Mouse (Mus musculus) thymus, postnatal 10 days (tissue): ENCODE measurements around the gene Aldh6a1.

Experiments
- DNase-seq, 2 experiments: peaks; one replicate each; pipeline ENCODE4 v3.0.0; 2021; ENCODE audit warnings: low spot score in 2 of 2

The Aldh6a1 gene

DNA sequence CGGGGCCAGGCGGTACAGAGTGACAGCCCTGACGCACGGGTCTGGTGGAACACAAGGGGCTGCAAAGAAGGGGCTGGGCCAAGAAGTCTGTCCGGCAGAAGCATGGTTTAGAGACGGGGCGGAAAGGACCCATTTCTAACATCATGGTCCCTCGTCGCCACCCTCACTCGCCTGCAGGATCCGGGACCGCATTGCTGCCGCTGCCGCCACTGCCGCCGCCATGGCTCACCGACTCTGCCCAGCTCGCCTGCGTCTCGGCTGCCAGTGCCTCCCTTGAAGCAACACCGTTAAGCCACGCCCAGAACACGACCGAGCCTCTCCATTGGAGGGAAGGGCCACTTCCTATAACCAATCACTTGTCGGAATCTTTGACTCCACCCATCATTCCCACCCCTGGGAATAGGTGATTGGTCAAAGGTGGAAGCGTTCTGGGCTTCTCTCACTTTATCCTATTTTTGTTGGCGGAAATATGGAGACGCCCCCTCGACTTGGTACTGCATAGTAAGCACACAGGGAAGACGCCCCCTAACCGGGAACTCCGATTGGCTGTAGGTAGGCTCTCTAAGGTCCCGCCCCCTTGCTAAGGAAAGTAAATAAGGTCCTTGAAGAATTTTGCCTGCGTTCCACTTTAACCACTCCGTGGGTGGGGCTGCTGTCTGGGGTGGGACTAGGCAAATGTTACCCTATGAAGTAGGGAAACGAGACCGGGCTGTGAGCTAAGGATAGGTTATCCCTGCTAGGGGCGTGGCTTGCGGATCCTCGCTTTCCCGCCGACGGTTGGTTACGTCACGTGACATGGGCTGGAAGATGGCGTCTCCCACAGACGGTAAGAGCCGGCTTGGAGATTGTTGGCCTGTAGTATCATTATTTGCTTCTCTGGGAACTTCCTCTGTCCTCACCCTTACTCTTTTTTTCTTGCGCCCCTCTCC is at the start of gene Aldh6a1, which contains the start of gene Lin52:
Gene Aldh6a1, minus strand, starts transcription at position 287 of the 929 bp plus-strand sequence.
Gene Lin52, plus strand, starts transcription at position 705 of the 929 bp plus-strand sequence.
- peak; percentile 93 to 96 for DNase-seq

DNA sequence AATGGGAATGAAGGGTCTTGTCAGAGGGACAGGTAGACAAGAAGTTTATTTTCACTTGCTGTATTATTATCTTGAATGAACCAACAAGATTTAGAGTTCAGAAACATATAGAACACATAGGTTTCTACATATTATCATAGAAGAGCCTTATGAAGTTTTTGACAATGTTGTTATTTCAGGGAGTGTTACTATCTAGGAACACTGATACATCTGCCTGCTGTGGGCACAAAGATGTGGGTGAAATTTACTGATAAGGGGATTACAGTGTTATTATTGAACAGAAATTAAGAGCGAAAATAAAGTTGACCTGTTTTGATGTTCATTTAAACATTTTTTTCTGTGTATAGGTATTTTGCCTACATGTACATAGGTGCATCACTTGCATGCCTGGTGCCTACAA is 46.0 kb upstream of the Aldh6a1 start:
- no peak for DNase-seq

DNA sequence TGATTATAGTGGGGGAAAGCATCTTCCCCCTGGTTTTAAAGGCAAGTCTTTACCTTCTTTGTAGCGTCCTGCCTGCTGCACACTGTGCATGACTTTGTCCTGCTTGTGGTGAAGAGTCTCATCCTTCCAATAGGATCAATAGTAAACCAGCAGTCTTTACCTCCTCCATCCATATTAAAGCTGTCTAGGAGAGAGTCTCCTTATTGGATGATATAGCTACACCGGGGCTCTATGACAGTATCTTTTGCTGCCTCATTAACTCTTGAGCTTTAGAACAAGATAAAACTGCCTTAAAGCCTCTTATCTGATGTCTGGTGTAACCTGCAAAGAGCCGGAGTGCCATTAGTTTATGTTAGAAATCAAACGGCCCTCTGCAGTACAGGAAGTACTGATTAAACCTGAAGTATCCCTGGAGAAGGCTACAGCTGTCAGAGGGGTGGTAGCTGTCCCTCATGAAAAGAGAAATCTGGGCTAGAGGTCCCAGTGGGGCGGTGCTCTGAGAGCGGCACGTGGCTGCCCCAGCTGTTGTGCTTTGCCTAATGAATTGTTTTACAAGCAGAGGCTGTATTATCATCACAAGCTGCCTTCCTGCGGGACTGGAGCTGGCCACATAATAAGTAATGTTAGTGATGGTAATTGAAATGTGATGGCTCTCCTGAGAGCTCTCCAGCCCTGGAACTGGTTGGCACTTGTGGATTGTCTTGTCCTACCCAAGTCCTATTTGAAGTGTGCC is 36.7 kb upstream of the Aldh6a1 start:
- DNase-seq, result no peak

DNA sequence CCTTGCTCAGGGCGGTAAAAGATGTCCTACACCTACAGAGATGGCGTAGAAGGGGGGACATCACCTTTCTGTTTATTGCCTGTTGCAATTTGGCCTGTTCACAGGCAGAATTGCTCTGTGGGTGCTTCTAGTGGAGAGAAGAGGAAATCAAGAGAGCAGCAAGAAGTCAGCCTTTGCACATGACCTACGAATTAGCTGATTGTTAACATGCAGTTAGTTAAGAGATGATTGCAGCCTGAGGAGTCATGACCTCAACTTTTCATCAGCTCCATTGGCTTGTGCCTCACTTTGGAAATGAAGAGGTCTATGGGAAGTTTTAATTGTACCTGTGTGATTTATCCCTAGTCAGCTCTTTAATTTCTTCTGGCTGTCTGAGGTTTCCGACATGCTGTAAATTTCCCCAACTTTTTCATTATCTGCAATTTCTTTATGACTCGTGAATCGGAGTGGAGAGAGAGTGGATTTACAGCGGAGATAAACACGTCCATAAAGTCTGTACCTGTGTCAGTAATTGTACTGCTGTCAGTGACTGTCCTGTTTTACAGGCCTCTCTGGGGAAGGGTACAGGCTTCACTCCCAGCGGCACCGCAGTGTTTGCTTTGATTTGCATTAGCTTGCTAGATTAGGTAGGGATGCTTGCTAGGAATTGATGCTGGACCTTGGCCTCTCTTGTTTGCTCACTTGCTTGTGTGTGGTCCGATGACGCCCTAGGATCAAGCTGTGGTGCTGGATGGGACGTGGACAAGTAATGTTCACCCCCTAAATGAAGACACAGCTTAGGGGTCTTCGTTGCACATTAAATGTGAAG is 32.2 kb upstream of the Aldh6a1 start:
- DNase-seq, result no peak

DNA sequence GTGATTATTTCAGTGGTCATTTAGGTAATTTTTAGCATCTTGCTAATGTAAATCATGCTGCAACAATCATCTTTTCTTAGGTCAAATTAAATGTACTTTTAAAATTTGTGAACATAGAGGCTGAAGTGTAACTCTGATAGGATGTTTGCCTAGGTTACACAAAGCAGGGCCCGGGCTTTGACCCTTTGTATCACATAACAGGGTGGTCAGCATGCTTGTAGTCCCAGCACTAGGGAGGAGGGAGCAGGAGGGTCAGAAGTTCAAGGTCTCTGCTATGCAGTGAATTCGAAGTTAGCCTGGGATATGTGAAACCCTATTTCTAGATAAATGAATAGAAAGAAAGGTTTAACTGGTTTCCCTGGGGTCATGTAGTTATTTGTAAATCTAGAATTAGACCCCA is 30.4 kb upstream of the Aldh6a1 start:
- no peak for DNase-seq

DNA sequence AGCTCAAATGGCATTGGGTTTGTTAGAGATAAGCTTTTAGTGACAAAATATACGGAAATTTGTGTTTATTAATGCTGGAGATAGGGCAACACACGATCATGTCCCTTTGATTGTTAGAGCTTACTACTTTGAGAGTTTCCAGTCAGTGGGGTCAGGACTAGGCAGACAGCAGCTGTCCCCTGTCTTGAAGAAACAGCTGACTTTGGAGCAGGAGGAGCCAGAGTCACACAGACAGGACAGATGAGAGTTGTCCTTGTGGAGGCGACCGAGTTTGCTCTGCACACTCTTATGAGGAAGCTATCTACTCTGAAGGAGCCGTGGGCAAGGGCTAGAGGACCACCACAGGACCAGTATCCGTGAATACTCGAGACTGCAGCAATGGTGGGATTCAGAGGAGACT is 28.1 kb upstream of the Aldh6a1 start:
- no peak for DNase-seq

DNA sequence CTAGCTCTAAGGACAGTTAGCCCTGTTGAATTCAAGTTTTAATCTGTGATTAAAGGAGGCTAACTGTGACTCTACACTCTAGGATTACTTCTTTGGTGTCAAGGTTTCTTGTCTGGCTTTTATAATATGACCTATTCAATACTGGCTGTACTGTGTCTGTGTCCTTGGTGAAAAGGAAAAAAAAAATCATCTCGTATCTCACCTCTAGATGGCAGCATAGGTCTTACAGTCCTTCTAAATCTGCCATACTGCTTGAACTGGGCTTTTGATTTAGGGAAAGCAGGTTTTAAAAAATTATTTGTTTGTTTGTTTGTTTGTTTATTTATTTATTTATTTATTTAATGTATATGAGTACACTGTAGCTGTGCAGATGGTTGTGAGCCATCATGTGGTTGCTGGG is 17.9 kb upstream of the Aldh6a1 start:
- DNase-seq, result peak in 1 of 2 experiments; percentile 38

DNA sequence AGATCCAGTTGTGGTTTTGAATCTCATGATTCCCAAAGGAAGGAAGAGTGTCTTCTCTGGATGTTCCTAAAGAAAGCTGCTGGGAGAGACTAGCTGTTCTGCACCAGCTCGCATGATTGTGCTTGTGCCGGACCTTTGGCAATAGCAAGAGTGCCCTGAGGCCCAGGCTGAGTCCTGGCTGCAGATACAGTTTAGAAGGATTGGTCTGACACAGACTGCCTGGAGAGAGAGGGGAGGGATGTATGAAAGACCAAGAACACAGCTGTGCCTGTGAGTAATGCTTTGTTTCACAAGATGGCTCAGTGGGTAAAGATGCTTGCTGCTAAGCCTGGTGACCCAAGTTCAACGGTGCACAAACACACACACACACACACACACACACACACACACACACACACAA is 12.1 kb upstream of the Aldh6a1 start:
- no peak for DNase-seq

DNA sequence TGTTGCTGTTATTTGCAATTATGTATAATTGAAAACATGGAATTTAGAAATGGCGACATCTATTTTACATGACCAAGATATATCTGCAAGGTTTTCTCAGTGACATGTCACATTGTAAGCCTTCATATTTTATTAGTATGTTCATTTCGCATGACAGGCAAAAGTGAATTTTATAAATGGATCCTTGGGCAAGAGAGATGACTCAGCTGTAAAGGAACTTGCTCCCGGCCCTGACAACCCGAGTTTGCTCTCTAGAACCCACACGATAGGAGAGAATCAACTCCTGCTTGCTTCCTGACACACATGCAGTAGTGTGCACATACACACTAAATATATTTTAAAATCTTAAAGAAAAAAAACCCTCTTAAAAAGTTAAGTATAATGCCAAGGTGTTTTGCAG is 10.6 kb upstream of the Aldh6a1 start:
- no peak for DNase-seq

DNA sequence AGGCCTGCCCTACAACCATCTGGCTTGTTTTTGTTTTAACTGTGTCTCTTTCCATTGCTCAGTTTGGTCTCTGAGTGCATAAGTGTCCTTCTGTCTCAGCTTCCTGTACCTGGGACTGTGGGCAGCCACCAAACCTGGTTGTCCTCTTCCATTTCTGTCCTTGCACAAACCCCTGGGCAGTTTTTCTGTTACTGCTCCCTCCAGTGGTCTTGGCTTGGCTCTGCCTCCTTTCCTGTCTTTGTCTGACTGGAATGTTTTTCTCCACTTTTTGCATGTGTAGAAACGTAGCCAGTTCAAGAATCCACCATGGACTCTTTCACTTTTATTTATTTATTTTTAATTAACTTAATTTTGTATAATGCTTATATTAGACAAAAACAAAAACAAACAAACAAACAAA is 9.0 kb upstream of the Aldh6a1 start:
- no peak for DNase-seq

DNA sequence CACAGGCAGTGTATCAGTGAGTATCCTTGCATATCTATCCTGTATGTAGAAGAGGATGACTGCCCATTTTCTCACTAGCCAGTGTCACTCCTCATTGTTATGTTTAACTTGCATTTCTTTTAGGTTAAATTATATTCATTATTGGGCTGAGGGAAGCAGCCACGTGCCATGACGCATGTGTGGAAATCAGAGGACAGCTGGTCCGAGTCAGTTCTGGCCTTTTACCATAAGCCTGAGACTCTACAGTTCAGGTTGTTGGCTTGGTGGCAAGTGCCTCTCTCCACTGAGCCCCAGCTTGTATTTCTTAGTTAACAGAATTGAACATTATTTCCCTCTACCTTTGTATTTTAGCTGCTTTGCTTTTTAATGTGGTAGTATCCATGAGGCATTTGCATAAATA is 6.1 kb upstream of the Aldh6a1 start:
- DNase-seq, result no peak

DNA sequence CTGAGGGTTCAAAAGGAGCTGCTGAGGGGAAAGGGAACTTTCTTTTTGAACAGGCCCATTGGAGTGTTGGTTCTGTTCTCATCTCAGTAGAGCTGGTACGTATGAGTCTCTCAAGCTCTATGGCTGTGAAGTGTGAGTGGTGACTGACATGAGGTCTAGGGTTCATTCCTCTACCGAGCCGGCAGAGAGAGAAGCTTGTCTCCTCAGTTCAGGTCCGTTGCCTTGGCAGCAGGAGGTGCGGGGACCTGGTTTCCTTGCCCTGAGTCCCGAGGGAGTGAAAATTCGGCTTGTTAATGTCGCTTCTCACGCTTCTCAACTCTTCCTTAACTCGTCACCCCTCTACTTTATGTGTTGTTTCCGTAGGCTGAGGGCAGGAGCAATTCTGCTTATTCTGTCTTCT is 997 bp upstream of the Aldh6a1 start:
- DNase-seq, result no peak

DNA sequence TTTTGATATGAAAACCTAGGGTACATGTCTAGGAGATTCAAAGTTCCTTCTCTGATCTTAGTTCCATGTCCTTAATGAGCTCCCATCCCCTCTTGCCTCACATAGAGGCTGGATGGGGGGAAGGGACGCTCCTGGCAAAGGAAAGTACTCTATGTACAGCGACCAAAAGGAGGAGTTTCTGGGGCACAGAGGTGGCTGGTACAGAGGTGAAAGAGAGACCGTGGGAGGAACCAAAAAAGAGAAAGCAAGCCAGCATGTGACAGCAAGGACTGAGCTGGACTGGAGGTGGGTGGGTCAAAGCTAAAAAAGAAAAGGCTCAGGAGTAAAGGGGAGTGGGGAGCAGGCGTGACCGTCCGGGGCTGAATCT is 470 bp downstream of the Aldh6a1 start:
- no peak for DNase-seq

DNA sequence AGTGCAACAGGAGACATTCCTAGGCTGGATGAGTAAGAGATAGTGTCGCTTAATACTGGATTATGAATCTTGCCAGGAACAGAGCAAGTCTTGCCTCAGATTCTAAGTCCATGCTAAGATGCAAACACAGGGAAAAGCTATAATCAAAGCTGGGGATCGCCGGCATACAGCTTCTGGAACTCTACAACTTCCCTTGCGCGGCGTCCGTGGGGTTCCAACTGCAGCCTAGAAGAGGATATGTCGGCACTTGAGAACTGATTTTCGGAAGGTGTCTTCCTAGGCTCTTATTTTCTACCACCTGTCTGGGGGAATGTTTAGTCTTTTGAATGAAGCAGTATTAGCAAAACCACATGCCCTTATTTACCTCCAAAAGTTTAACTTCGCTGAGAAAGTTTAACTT is 917 bp downstream of the Aldh6a1 start:
- DNase-seq, result no peak

DNA sequence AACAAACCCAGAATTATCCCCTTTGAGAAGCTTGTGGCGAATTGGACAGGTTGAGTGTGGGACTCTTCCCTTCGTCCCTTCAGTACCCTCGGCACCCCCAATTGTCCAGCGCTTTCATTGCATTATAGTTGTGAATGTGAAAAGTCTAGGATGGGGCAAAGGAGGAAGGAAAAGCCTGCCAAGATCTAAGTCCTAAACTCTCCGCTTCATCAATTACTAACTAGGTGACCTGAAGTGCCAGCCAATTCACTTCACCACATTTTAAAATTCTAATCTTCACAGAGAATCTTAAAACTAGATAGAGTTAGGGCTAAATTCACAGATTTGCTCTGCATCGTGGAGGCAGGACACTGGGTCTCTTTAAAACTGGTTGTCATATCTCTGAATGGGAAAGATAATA is 2.6 kb downstream of the Aldh6a1 start:
- no peak for DNase-seq

DNA sequence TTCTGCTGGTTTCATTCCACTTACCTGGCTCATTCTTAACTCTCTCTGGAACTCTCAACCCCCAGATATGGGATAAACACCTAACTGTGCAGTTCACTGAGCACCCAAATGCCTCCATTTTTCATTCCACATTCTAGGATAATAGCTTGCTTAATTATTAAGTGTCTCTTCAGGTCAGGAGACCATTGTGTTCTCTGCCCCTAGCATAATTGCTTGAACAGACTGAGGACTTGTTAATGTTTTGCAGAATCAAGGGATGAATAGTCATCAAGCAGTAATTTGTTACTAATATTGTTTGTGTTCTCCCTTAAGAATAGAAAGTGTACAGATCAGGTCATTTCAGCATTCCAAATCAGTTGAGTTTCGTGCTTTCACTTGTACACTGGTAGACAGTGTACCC is 3.4 kb downstream of the Aldh6a1 start:
- DNase-seq, result no peak

DNA sequence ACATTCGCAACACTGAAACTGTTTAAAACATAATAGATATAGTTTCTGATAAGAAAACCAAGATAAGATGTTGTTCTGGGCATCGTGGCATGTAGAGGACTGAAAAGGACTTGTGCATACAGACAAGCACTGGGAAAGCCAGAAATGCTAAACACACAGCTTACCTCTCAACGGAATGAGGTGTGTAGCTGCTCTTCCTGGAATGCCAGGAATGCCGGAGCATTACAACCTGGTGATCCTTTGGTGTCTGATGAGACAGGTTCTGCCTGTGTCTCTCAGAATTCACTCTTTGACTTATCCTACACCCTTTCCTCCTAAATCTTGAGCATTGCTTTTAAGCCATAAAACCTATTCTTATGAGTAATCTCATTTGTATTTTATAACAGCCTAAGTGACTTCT is 8.3 kb downstream of the Aldh6a1 start:
- no peak for DNase-seq

DNA sequence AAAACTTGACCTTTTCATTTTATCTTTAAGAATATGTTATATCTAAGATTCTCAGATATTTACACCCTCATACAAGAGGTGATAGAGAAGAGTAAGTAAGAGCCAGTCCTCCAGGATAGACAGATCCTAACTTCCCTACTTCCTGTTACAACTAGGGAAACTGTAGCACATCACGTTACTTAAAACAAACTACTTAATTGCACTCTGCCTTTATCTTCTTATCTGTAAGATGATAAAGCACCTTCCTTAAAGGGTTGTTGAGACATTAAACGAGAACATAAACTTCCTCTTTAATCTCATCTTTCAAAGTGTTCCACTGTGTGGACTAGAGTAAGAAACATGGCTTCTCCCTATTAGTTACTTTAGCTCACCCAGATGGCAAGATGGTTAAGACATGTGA is 12.1 kb downstream of the Aldh6a1 start:
- no peak for DNase-seq

DNA sequence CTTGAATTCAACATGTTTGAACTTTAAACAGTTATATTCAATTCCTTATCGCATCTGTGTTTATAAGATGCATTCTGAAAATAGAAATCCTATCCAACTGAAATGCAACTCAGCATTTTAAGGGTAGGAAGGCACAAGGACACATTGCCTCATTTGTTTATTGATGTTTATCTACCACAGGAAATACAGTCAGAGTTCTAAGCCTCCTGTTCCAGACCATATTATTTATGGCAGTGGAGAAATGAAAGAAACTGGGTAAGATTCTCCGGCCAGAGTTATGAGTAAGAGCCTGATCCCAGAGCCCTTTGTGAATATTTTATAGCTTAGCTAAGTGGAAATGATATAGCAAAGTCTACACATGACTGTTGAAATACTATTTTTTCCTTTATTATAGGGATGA is 21.0 kb downstream of the Aldh6a1 start:
- DNase-seq, result no peak

DNA sequence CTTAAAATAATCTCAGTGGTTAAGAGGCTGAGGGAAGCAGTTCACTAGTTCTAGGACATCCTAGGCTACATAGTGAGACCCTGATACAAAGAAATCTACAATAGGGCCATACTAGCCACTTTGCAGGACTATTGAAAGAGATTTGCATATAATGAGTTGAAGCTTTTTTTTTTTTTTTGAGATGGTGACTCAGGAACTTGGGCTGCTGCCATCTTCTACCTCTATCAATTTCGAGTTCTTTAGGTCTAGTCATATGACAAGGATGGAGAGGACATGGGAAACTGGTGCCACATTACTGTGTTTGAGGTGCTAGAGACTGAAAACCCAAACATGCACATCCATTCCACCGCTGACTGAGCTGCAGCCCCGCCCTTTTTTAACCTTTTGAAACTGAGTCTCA is 26.8 kb downstream of the Aldh6a1 start:
- DNase-seq, result no peak

DNA sequence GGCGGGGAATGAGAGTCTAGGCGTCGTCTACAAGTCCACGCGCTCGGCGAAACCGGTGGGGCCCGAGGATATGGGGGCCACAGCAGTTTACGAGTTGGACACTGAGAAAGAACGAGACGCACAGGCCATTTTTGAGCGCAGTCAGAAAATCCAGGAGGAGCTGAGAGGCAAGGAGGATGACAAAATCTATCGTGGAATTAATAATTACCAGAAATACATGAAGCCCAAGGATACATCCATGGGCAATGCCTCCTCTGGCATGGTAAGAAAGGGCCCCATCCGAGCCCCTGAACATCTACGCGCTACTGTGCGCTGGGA is 33.2 kb downstream of the Aldh6a1 start:
- DNase-seq, result no peak

DNA sequence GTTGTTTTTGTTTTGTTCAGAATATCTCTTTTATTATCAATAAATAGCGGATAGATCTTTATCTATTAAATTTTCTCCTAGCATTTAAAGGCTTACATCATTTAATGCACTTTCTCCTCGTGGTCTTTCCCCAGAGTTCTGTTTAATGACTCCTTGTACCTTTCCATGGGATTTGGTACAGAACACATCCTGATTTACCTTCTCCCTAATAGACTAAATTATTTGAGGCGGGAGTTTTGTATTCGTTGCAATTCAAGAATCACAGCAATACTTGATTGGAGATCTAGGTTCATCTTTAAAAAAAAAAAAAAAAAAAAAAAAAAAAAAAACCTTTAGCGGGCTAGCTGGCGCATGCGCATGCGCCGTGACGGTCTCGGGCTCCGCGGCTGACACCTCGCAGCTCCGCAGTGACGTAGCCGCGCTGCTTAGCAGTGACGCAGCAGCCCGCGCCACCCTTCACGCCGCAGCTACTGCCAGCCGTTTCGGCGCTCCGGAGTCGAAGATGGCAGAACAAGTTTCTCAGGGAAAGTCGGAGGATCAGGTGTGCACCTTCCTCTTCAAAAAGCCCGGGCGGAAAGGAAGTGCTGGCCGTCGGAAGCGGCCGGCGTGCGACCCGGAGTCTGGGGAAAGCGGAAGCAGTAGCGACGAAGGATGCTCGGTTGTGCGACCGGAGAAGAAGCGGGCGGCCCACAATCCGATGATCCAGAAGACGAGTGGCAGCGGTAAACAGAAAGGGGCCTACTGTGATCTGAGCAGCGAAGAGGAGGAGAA is 33.8 kb downstream of the Aldh6a1 start, which contains the start of gene Rnf113a2:
Gene Rnf113a2, plus strand, starts transcription at position 363 of the 771 bp plus-strand sequence.
- peak; percentile 79 to 86 for DNase-seq
